In the genomic region with DNA sequence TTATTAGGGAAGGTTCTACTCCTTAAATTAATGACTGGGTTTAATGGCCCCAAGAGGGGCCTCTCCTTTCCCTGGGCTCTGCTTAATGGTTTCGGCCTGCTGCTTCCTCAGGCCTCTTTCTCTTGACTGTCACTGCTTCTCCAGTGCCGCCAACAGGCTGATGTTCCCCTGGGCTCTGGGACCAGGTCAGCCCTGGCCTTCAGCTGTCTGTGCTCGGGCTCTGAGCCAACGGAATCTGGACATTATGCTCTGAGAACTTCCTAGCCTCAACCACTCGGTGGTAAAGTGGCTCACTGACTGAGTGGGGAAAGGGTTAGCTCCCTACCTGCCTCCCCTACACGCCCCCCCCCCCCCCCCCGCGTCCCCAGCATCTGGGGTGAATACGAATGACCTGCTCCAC, we compare ENCODE assay signal across 11 mouse cellular contexts.
"Had no signal": no experiment of that assay in that cellular context is flagged by ENCODE, and none has a peak within 500 bp of the region (broad histone marks: within the 10 kb centered on the region; RNA-seq: fewer than 3 reads in every experiment).

No protein-coding gene starts in this region.

- H3K36me3 ChIP-seq: limb, embryonic 13.5 days had no signal

- H3K9me3 ChIP-seq: limb, embryonic 13.5 days; megakaryocyte, embryonic 14.5 days had no signal

- H3K4me3 ChIP-seq: limb, embryonic 13.5 days; megakaryocyte, embryonic 14.5 days had no signal

- DNase-seq: kidney, adult 11 months; kidney, postnatal 14 days; left cerebral cortex, postnatal 4 days; lung, adult 18-20 months; lung, postnatal 4 days; right cerebral cortex, postnatal 4 days; spleen, adult 18-20 months; thymus, postnatal 4 days had no signal

- H3K27ac ChIP-seq: limb, embryonic 13.5 days; liver, embryonic 14.5 days had no signal

- H3K27me3 ChIP-seq: limb, embryonic 13.5 days had no signal
